Mouse (Mus musculus) kidney, embryonic 15.5 days (tissue): Measurements from ENCODE around the gene Btbd9. TPM values are rescaled to one million over a fixed set of nuclear protein-coding genes. Genes with fewer than 3 reads are reported as not detected.

Experiments
- ATAC-seq: fragments of 200-750 bp; cut with Nextera tagmentation; replicated peaks from 2 replicates; pipeline ENCODE4 v1.8.0; 2017; ENCODE audit warnings: moderate TSS enrichment; ENCODE audit not compliant: low FRiP score
- H3K27ac ChIP-seq: fragments of 300-500 bp; sonication (generic); 2 replicates; pipeline ENCODE4 v1.5.1; 2015; ENCODE audit warnings: mild to moderate bottlenecking, inconsistent platforms
- H3K27me3 ChIP-seq: fragments of 300-500 bp; sonication (generic); 2 replicates; pipeline ENCODE4 v1.6.1; 2015; ENCODE audit warnings: inconsistent platforms
- H3K36me3 ChIP-seq: fragments of 300-500 bp; sonication (generic); 2 replicates; pipeline ENCODE4 v1.6.1; 2015; ENCODE audit warnings: inconsistent platforms
- H3K4me1 ChIP-seq: fragments of 300-500 bp; sonication (generic); 2 replicates; pipeline ENCODE4 v1.6.1; 2015; ENCODE audit warnings: inconsistent platforms
- H3K4me2 ChIP-seq: fragments of 300-500 bp; sonication (generic); 2 replicates; pipeline ENCODE4 v1.6.1; 2015; ENCODE audit warnings: moderate library complexity, mild to moderate bottlenecking, inconsistent platforms
- H3K4me3 ChIP-seq: fragments of 300-500 bp; sonication (generic); replicated peaks from 2 replicates; pipeline ENCODE4 v1.5.1; 2015; ENCODE audit warnings: mild to moderate bottlenecking, inconsistent platforms
- H3K9ac ChIP-seq: fragments of 300-500 bp; sonication (generic); 2 replicates; pipeline ENCODE4 v1.6.1; 2015; ENCODE audit warnings: mild to moderate bottlenecking, inconsistent platforms
- H3K9me3 ChIP-seq: fragments of 300-500 bp; sonication (generic); replicated peaks from 2 replicates; pipeline ENCODE4 v1.6.1; 2016; ENCODE audit warnings: inconsistent platforms
- WGBS: fragments of 180-500 bp; shearing (Covaris S2); methylation state at CpG from one replicate; pipeline ENCODE4 v1.1.7; 2015; ENCODE audit warnings: mixed read lengths; 5-methylcytosine and 5-hydroxymethylcytosine counted together
- polyA plus RNA-seq: library from polyadenylated mRNA; unstranded; fragments of >200 nt; fragmentation: Nextera tagmentation; extraction: Ambion mirVana; gene quantifications from 2 replicates; pipeline ENCODE4 v1.2.1, GENCODE M21; 2015

Btbd9 gene
- polyA plus RNA-seq, 1 experiment from 2014 or later: 57.8 TPM

- 71% methylated on average over 11 of the region's 11 CpGs for WGBS
- H3K27me3 ChIP-seq: no peaks in the 10 kb centered on the region
- no peak for ATAC-seq
Observed at GRCm38 (mm10) chr17:30269136-30270063, 306.9 kb downstream of the Btbd9 start.

GRCm38 (mm10) chr17:30268456-30268855, 307.8 kb downstream of the Btbd9 start:
- ATAC-seq: no peak
- Histone ChIP-seq H3K9me3 (no peaks in the 10 kb centered on the region), H3K4me1 (peaks cover 15% of the 10 kb centered on the region), H3K27me3 (no peaks in the 10 kb centered on the region), H3K4me2 (no peak overlapping the region), H3K4me3 (no peak overlapping the region), H3K9ac (no peak overlapping the region), H3K36me3 (no peaks in the 10 kb centered on the region), H3K27ac (no peak overlapping the region)
- WGBS: 87% methylated on average over 8 of the region's 8 CpGs

More at GRCm38 (mm10) chr17:30269136-30270063, 306.9 kb downstream of the Btbd9 start:
- Histone ChIP-seq H3K9ac (no peak overlapping the region), H3K36me3 (peaks cover 6% of the 10 kb centered on the region), H3K4me3 (no peak overlapping the region), H3K9me3 (no peaks in the 10 kb centered on the region), H3K4me1 (peaks cover 12% of the 10 kb centered on the region), H3K4me2 (no peak overlapping the region), H3K27ac (no peak overlapping the region)

GRCm38 (mm10) chr17:30267432-30267973, 308.8 kb downstream of the Btbd9 start:
- 66% methylated on average over 5 of the region's 5 CpGs for WGBS
- Histone ChIP-seq H3K27me3 (no peaks in the 10 kb centered on the region), H3K9me3 (no peaks in the 10 kb centered on the region), H3K27ac (no peak overlapping the region), H3K4me1 (peaks cover 25% of the 10 kb centered on the region), H3K36me3 (no peaks in the 10 kb centered on the region), H3K9ac (no peak overlapping the region), H3K4me3 (no peak overlapping the region), H3K4me2 (no peak overlapping the region)
- ATAC-seq: no peak

GRCm38 (mm10) chr17:30263535-30263934, 312.8 kb downstream of the Btbd9 start:
- ATAC-seq: no peak
- no peak overlapping the region for H3K9ac ChIP-seq
- H3K27ac ChIP-seq: no peak overlapping the region
- H3K4me1 ChIP-seq: peaks cover 49% of the 10 kb centered on the region
- WGBS: 74% methylated on average over 2 of the region's 2 CpGs
- H3K4me3 ChIP-seq: no peak overlapping the region
- H3K36me3 ChIP-seq: no peaks in the 10 kb centered on the region
- H3K4me2 ChIP-seq: no peak overlapping the region
- no peaks in the 10 kb centered on the region for H3K9me3 ChIP-seq
- no peaks in the 10 kb centered on the region for H3K27me3 ChIP-seq

GRCm38 (mm10) chr17:30262943-30263342, 313.3 kb downstream of the Btbd9 start:
- H3K4me3 ChIP-seq: no peak overlapping the region
- H3K9ac ChIP-seq: no peak overlapping the region
- no peaks in the 10 kb centered on the region for H3K27me3 ChIP-seq
- H3K27ac ChIP-seq: peak overlapping the region; percentile 57; the same call in 1 of the 2 replicates
- H3K9me3 ChIP-seq: no peaks in the 10 kb centered on the region
- no peaks in the 10 kb centered on the region for H3K36me3 ChIP-seq
- 53% methylated on average over 6 of the region's 6 CpGs for WGBS
- peaks cover 49% of the 10 kb centered on the region for H3K4me1 ChIP-seq
- ATAC-seq: no peak
- no peak overlapping the region for H3K4me2 ChIP-seq

GRCm38 (mm10) chr17:30262440-30262839, 313.8 kb downstream of the Btbd9 start:
- H3K9me3 ChIP-seq: no peaks in the 10 kb centered on the region
- peaks cover 47% of the 10 kb centered on the region for H3K4me1 ChIP-seq
- no peak overlapping the region for H3K4me3 ChIP-seq
- no peak overlapping the region for H3K4me2 ChIP-seq
- H3K36me3 ChIP-seq: no peaks in the 10 kb centered on the region
- H3K27me3 ChIP-seq: no peaks in the 10 kb centered on the region
- H3K9ac ChIP-seq: no peak overlapping the region
- peak overlapping the region; percentile 57; the same call in 1 of the 2 replicates for H3K27ac ChIP-seq
- WGBS: 68% methylated on average over 4 of the region's 4 CpGs
- ATAC-seq: no peak

GRCm38 (mm10) chr17:30261983-30262340, 314.3 kb downstream of the Btbd9 start:
- no peak overlapping the region for H3K4me3 ChIP-seq
- no peaks in the 10 kb centered on the region for H3K36me3 ChIP-seq
- no peak overlapping the region for H3K4me2 ChIP-seq
- peaks cover 44% of the 10 kb centered on the region for H3K4me1 ChIP-seq
- 45% methylated on average over 3 of the region's 3 CpGs for WGBS
- H3K27ac ChIP-seq: peak overlapping the region; percentile 58; the same call in 1 of the 2 replicates
- no peaks in the 10 kb centered on the region for H3K27me3 ChIP-seq
- H3K9ac ChIP-seq: no peak overlapping the region
- no peak for ATAC-seq
- H3K9me3 ChIP-seq: no peaks in the 10 kb centered on the region

- Histone ChIP-seq H3K27ac (peak overlapping the region; percentile 58), H3K36me3 (no peaks in the 10 kb centered on the region), H3K27me3 (no peaks in the 10 kb centered on the region), H3K4me3 (no peak overlapping the region), H3K4me1 (peaks cover 44% of the 10 kb centered on the region), H3K9ac (no peak overlapping the region), H3K9me3 (no peaks in the 10 kb centered on the region), H3K4me2 (no peak overlapping the region)
- WGBS: 48% methylated on average over 10 of the region's 10 CpGs
- ATAC-seq: no peak
Observed at GRCm38 (mm10) chr17:30261307-30261982, 314.8 kb downstream of the Btbd9 start.

- 36% methylated on average over 6 of the region's 6 CpGs for WGBS
- H3K4me3 ChIP-seq: no peak overlapping the region
- H3K4me1 ChIP-seq: peaks cover 47% of the 10 kb centered on the region
- H3K9me3 ChIP-seq: no peaks in the 10 kb centered on the region
- no peak overlapping the region for H3K9ac ChIP-seq
- no peak overlapping the region for H3K4me2 ChIP-seq
- H3K36me3 ChIP-seq: no peaks in the 10 kb centered on the region
- ATAC-seq: no peak
- no peaks in the 10 kb centered on the region for H3K27me3 ChIP-seq
- no peak overlapping the region for H3K27ac ChIP-seq
Observed at GRCm38 (mm10) chr17:30260641-30261306, 315.5 kb downstream of the Btbd9 start.

GRCm38 (mm10) chr17:30259938-30260337, 316.4 kb downstream of the Btbd9 start:
- H3K36me3 ChIP-seq: no peaks in the 10 kb centered on the region
- ATAC-seq: no peak
- no peak overlapping the region for H3K9ac ChIP-seq
- H3K27me3 ChIP-seq: no peaks in the 10 kb centered on the region
- no peak overlapping the region for H3K27ac ChIP-seq
- peaks cover 53% of the 10 kb centered on the region for H3K4me1 ChIP-seq
- WGBS: 71% methylated on average over 6 of the region's 6 CpGs
- no peak overlapping the region for H3K4me3 ChIP-seq
- no peaks in the 10 kb centered on the region for H3K9me3 ChIP-seq
- H3K4me2 ChIP-seq: no peak overlapping the region

- no peaks in the 10 kb centered on the region for H3K27me3 ChIP-seq
- peaks cover 65% of the 10 kb centered on the region for H3K4me1 ChIP-seq
- no peak overlapping the region for H3K4me3 ChIP-seq
- H3K9ac ChIP-seq: no peak overlapping the region
- WGBS: 67% methylated on average over 4 of the region's 4 CpGs
- no peaks in the 10 kb centered on the region for H3K36me3 ChIP-seq
- no peak overlapping the region for H3K27ac ChIP-seq
- H3K9me3 ChIP-seq: no peaks in the 10 kb centered on the region
- no peak for ATAC-seq
- H3K4me2 ChIP-seq: no peak overlapping the region
Observed at GRCm38 (mm10) chr17:30258480-30258879, 317.8 kb downstream of the Btbd9 start.
